Mouse (Mus musculus): ENCODE measurements around the gene Abcb9.

GRCm38 (mm10) chr5:124114276-124115025 lies 18.9 kb upstream of the Abcb9 start:
- no peak for TF ChIP-seq POLR2A (IDR thresholded peaks at IDR 0.05; ENCODE audit: low read depth, low read length)
- no peak for TF ChIP-seq CTCF (IDR thresholded peaks at IDR 0.05; ENCODE audit: borderline replicate concordance, insufficient read depth, low read length)
